Mouse (Mus musculus) urinary bladder, adult 2 months (tissue): Measurements from ENCODE around the gene Nol9. TPM values are rescaled to one million over a fixed set of nuclear protein-coding genes. Genes with fewer than 3 reads are reported as not detected.

ENCODE experiments used
- DNase-seq: peaks from one replicate; pipeline ENCODE4 v3.0.0; 2022; ENCODE audit warnings: low spot score
- polyA plus RNA-seq: library from polyadenylated mRNA; depleted of rRNA; stranded (reverse); fragments of >200 nt; gene quantifications from 2 replicates; pipeline ENCODE4 v1.2.3, GENCODE M21; 2012; rRNA removed

The Nol9 gene
- polyA plus RNA-seq, 1 experiment = 11.3 TPM

- no peak for DNase-seq
These were observed 53.7 kb downstream of the Nol9 start for GRCm38 (mm10) chr4:152092751-152093293.

DNA sequence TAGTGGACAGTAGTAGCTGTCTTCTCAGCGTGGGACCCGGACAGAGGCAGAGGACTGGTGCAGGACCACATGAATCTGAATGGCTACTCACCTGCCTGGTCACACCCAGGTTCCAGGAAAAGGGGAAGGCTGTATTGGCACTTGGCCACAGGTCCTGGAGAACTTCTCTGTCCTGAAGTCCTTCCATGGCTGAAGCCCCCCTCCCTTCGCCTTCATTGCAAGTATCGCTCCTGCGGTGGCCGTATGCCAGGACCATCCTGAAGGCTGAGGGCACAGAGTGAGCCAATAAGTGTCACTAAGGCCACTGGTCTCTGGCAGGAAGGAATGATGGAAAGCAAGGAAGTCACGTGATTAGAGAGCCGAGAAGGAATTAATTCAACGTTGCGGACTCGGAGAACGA lies 55.1 kb downstream of the Nol9 start:
- no peak for DNase-seq

DNA sequence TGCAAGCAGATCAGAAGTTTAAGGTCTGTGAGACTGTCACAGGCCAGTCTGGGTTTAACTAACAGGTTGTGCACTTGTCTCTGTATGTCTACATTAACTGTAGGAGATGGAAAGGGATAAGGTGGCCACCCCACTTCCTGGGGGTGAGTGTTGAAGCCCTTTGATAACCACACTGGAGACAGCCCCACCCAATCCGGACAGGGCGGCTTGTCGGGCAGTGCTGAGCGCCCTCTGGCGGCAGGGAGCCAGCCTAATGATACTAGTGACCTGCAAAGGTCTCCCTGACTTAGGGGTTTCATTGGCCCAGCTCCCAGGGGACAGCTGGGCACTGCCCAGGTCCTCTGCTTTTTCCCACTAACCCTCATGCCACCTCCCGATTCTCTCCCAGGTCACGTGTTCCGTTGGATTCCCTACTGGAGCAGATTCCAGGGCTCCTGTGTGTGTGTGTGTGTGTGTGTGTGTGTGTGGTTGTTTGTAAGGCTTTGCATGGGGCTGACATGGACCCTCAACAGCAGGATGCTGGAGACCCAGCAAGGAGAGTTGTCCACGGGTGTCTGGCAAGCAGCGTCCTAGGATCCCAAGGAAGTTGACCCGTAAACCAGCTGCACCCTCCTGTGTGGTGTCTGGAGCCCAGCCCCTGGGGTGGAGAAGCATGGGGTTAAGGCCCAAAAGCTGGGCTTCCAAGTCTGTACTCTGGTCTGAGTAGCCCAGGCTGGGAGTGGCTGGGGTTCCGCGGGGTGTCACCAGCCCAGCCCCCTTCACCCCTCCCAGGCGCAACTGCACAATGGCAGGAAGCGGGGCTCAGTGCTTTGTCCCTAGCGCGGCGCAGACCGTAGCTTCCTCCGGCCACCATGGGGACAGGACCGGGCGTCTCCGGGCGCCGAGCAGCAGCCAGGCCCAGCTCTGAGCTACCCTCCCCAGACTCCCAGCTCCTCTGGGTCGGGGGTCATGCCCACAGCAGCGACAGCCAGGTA lies 57.1 kb downstream of the Nol9 start:
- peak; percentile 74 for DNase-seq

DNA sequence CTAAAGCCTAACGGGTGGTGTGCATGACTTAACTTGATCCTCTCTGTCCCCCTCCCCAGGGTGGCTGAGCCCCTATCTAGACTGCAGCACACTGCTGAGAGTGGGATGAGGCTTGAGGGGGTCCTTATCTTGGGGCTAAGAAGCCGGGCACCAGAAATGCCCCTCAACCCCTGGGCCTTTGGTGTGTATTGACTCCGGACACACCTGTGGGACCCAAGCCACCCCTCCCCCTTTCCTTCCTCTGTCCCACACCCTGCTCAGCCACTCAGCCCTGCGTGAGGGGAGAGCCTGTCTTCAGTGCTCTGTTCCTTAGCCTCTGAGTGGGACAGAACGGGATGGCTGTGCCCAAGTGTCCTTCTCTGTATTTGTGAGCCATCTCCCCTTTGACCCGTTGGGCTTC lies 57.8 kb downstream of the Nol9 start:
- no peak for DNase-seq

- DNase-seq = no peak
These were observed 59.0 kb downstream of the Nol9 start for GRCm38 (mm10) chr4:152097911-152098799.

DNA sequence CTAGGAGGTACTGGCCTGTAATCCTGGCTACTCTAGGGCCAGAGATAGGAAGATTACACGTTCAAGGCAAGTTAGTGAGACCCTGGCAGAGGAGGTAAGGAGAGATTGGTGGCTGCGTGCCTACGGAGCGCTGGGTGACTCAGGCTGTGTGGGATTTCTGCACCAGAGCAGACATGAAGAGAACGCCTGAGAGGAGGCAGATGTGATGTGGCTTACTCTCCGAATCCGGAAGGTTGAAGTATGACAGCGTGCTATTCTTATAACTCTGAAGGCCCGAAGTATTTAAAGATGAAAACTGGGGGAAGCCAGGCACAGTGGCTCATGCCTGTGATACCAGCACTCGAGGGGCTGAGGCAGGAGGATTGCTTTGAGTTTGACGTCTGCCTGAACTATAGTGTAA lies 61.4 kb downstream of the Nol9 start:
- no peak for DNase-seq

GRCm38 (mm10) chr4:152101081-152101653 lies 62.0 kb downstream of the Nol9 start:
- DNase-seq = no peak

DNA sequence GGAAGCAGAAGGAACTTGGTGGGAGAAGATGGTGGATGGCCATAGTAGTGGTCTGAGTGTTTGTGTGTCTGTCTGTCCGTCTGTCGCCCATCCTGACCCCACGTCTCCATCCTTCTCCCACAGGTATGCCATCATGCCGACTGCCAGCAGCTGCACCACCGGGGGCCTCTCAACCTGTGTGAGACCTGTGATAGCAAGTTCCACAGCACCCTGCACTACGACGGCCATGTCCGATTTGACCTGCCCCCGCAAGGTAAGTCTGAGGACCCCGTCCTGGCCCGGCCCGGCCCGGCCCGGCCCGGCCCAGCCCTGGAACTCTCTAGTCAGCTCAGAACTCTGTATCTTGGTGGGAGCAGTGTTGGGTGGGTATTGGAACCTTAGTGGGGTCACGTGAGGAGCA lies 62.8 kb downstream of the Nol9 start:
- no peak for DNase-seq

- DNase-seq = peak; percentile 59
These were observed 63.9 kb downstream of the Nol9 start for GRCm38 (mm10) chr4:152103025-152103424.

DNA sequence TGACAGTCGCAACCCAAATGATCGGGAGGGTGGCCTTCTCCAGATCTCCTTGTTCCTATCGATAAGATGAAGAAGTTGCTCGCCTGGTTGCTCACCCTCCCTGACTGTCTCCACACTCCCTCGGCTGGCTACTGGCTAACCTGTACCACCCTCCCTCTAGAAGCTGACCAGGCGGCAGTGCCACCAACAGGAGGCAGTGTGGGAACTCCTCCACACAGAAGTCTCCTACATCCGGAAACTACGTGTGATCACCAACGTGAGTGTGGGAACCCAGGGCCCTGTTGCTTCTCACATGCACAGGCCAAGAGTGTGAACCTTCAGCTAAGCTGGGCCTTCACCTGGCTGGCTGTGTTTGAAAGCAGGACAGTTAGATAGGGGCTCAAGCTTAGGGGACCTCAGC lies 67.6 kb downstream of the Nol9 start:
- DNase-seq = no peak

DNA sequence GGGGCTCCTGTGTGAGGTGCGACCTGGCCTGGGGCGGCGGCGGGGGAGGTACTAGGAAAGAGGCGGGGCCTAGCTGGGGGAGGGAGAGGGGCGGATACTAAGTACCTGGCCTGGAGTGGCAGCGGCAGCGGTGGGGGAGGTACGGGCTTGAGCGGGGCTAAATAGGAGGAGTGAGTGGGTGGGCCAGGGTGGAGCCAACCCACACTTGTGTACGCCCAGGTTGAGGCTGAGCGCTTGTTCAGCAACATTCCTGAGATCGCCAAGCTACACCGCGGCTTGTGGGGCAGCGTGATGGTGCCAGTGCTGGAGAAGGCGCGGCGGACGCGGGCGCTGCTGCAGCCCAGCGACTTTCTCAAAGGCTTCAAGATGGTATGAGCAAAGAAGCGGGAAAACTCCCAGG lies 68.4 kb downstream of the Nol9 start:
- DNase-seq = no peak

DNA sequence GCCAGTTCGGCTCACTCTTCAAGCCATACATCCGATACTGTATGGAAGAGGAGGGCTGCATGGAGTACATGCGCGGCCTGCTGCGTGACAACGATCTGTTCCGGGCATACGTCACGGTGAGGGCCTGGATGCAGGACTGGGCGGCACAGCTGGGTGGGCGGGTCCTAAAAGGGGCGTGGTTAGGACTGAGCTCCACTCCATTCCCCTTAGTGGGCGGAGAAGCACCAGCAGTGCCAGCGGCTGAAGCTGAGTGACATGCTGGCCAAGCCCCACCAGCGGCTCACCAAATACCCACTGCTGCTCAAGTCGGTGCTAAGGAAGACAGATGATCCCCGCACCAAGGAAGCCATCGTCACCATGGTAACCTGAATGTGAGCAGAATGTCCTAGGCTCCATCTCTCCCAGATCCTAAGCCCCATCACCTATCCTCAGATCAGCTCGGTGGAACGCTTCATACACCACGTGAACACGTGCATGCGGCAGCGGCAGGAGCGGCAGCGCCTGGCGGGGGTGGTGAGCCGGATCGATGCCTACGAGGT lies 68.9 kb downstream of the Nol9 start:
- no peak for DNase-seq

GRCm38 (mm10) chr4:152108673-152109072 lies 69.6 kb downstream of the Nol9 start:
- no peak for DNase-seq

DNA sequence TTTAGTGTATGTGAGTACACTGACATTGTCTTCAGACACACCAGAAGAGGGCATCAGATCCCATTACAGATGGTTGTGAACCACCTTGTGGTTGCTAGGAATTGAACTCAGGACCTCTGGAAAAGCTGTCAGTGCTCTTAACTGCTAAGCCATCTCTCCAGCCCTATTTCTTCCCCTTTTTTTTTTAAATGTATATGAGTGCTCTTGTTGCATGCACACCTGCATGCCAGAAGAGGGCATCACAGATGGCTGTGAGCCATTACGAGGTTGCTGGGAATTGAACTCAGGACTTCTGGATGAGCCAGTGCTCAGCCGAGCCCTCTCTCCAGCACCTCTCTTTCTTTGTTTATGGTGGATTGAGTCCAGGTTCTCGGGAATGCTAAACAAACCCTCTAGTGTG lies 70.4 kb downstream of the Nol9 start:
- no peak for DNase-seq

GRCm38 (mm10) chr4:152110689-152111088 lies 71.6 kb downstream of the Nol9 start:
- no peak for DNase-seq

Other genes with a start within 250 kb of the Nol9 start
- 24.2 and 29.8 TPM in 2 replicates for gene Camta1, start 177.4 kb upstream of the Nol9 start, polyA plus RNA-seq
- 33.6 and 35.7 TPM in 2 replicates for gene Dnajc11, start 105.6 kb upstream of the Nol9 start, polyA plus RNA-seq
- gene Thap3, start 50.3 kb upstream of the Nol9 start, polyA plus RNA-seq = 53.1 and 55.1 TPM in 2 replicates
- gene Phf13, start 43.1 kb upstream of the Nol9 start, polyA plus RNA-seq = 13.2 and 15.3 TPM in 2 replicates
- gene Klhl21, start 30.5 kb upstream of the Nol9 start, polyA plus RNA-seq = 34.5 and 38.3 TPM in 2 replicates
- 13.5 and 16.0 TPM in 2 replicates for gene Zbtb48, start 11.7 kb upstream of the Nol9 start, polyA plus RNA-seq
- 0.04 and 0.10 TPM in 2 replicates for gene Tas1r1, start 753 bp upstream of the Nol9 start, polyA plus RNA-seq
- 13.2 and 14.6 TPM in 2 replicates for gene Plekhg5, start 33.2 kb downstream of the Nol9 start, polyA plus RNA-seq
- 3.7 TPM in 2 replicates for gene Tnfrsf25, start 76.6 kb downstream of the Nol9 start, polyA plus RNA-seq
- gene Espn, start 113.0 kb downstream of the Nol9 start, polyA plus RNA-seq = 6.0 and 7.8 TPM in 2 replicates
- 0.23 and 0.46 TPM in 2 replicates for gene Hes2, start 119.5 kb downstream of the Nol9 start, polyA plus RNA-seq
- 44.9 and 48.1 TPM in 2 replicates for gene Acot7, start 138.8 kb downstream of the Nol9 start, polyA plus RNA-seq
- gene Gpr153, start 234.9 kb downstream of the Nol9 start, polyA plus RNA-seq = 31.3 and 39.2 TPM in 2 replicates